Mouse (Mus musculus): ENCODE measurements around the gene Birc2.

DNA sequence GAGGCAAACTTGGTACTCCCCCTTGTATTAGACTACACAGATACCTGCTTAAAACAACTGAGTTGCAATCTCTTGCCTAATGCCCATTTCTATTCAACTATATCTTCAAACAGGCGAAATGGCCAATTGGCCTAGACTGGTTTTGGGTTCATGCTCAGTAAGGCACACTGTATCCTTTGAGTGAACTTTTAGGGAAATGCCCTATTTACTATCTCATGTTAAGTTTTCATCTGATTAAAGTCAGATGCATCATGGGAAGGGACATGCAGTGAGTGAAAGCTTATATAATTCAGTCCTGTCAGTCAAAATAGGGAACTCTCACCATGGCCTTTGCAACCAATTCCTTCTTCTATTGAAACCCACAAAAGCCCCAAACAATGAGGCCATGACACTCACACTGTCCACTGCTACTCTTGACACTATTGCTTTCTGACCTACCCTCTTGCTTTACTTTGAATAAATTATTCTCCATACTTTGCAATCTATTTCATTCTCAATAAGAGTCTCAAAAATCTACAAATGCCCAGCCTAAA, 9.9 kb upstream of the Birc2 start:
- TF ChIP-seq CTCF (IDR thresholded peaks at IDR 0.05; ENCODE audit: low read depth, low read length) = no peak
- no peak for TF ChIP-seq GATA1 (IDR thresholded peaks at IDR 0.05; ENCODE audit: borderline replicate concordance, low read length)
- no peak for TF ChIP-seq GATA2 (IDR thresholded peaks at IDR 0.05; ENCODE audit: borderline replicate concordance, low read depth, low read length)
- no peak for TF ChIP-seq TAL1 (conservative IDR thresholded peaks at IDR 0.05; ENCODE audit: low read depth, low read length)

All from G1E (cell line).